Mouse (Mus musculus): ENCODE data around the gene Olfr47. TPM values are rescaled to one million over a fixed set of nuclear protein-coding genes. Genes with fewer than 3 reads are reported as not detected.

Gene Olfr47
- total RNA-seq, 4 experiments from 2014 or later, result not detected

Other genes with a start within 250 kb of the Olfr47 start
- not detected for gene Olfr441, start 125.2 kb upstream of the Olfr47 start, total RNA-seq (2022)
- gene Olfr237-ps1, start 85.0 kb upstream of the Olfr47 start, total RNA-seq (2022), result not detected
- gene Olfr437, start 68.2 kb upstream of the Olfr47 start, total RNA-seq (2022), result not detected
- not detected for gene Olfr13, start 59.4 kb upstream of the Olfr47 start, total RNA-seq (2022)
- not detected for gene Olfr435, start 34.4 kb upstream of the Olfr47 start, total RNA-seq (2022)
- not detected for gene Olfr434, start 18.5 kb upstream of the Olfr47 start, total RNA-seq (2022)
- 1 to 10 TPM; 1.9 to 3.4 (median 2.7) TPM for gene Arhgef5, start 34.1 kb downstream of the Olfr47 start, total RNA-seq (2022)
- gene Nobox, start 78.0 kb downstream of the Olfr47 start, total RNA-seq (2022), result not detected

Data from gastrocnemius, adult 8-10 months (tissue).